Mouse (Mus musculus) MEL (cell line): Measurements from ENCODE around the gene Kctd2.

Experiments used
- CTCF ChIP-seq, 3 experiments: IDR thresholded peaks in 2 of 3; conservative IDR thresholded peaks in 1 of 3; 2 replicates each; pipeline ENCODE4 v1.5.1; 2011 to 2012; ENCODE audit warnings: low read length in 3 of 3, low read depth in 2 of 3, mild to moderate bottlenecking in 2 of 3, improper control_type of control experiment in 1 of 3, inconsistent platforms in 1 of 3, mixed read lengths in 1 of 3, moderate library complexity in 1 of 3; ENCODE audit not compliant: control insufficient read depth in 1 of 3, insufficient read depth in 1 of 3, poor library complexity in 1 of 3, severe bottlenecking in 1 of 3
- GATA1 ChIP-seq: IDR thresholded peaks from 2 replicates; pipeline ENCODE4 v1.6.1; 2011; ENCODE audit warnings: low read depth, low read length, improper control_type of control experiment
- MAFK ChIP-seq: IDR thresholded peaks from 2 replicates; pipeline ENCODE4 v1.6.1; 2011; ENCODE audit warnings: low read depth, mild to moderate bottlenecking, low read length, improper control_type of control experiment, borderline replicate concordance
- MAX ChIP-seq: IDR thresholded peaks from 2 replicates; pipeline ENCODE4 v1.6.1; 2011; ENCODE audit warnings: low read length, improper control_type of control experiment
- MEF2A ChIP-seq: IDR thresholded peaks from 2 replicates; pipeline ENCODE4 v1.6.1; 2014; ENCODE audit warnings: low read depth, mild to moderate bottlenecking, inconsistent platforms, low read length, improper control_type of control experiment; ENCODE audit not compliant: poor library complexity, insufficient replicate concordance, severe bottlenecking; ENCODE audit errors: extremely low read depth
- MYC ChIP-seq: IDR thresholded peaks from 2 replicates; pipeline ENCODE4 v1.6.1; 2011; ENCODE audit warnings: low read depth, mild to moderate bottlenecking, low read length, improper control_type of control experiment, moderate library complexity
- POLR2A ChIP-seq, 2 experiments: IDR thresholded peaks; 2 replicates each; pipeline ENCODE4 v1.6.1; 2011 to 2012; ENCODE audit warnings: low read length in 2 of 2, mild to moderate bottlenecking in 2 of 2, control low read depth in 1 of 2, improper control_type of control experiment in 1 of 2, low read depth in 1 of 2, moderate library complexity in 1 of 2; ENCODE audit not compliant: control insufficient read depth in 1 of 2, insufficient read depth in 1 of 2, poor library complexity in 1 of 2
- POLR2AphosphoS2 ChIP-seq: IDR thresholded peaks from 2 replicates; pipeline ENCODE4 v1.6.1; 2011; ENCODE audit warnings: low read length, improper control_type of control experiment
- RAD21 ChIP-seq: IDR thresholded peaks from 2 replicates; pipeline ENCODE4 v1.6.1; 2011; ENCODE audit warnings: mild to moderate bottlenecking, low read depth, low read length, improper control_type of control experiment
- ZC3H11A ChIP-seq: IDR thresholded peaks from 2 replicates; pipeline ENCODE4 v1.6.1; 2012; ENCODE audit warnings: low read depth, mild to moderate bottlenecking, inconsistent platforms, low read length, improper control_type of control experiment

GRCm38 (mm10) chr11:115419531-115420237 is at the start of gene Kctd2, which contains the start of gene Atp5h:
- TF ChIP-seq MYC: 0 out of 2 replicates have a peak, but pooled peaks have one; percentile 47
- TF ChIP-seq MEF2A: no peak
- no peak for TF ChIP-seq CTCF (IDR thresholded peaks at IDR 0.05 in 2 of 3, conservative IDR thresholded peaks at IDR 0.05 in 1 of 3; ENCODE audit: control insufficient read depth in 1 of 3, insufficient read depth in 1 of 3, low read depth in 2 of 3, low read length in 3 of 3, poor library complexity in 1 of 3, severe bottlenecking in 1 of 3)
- TF ChIP-seq POLR2A (IDR thresholded peaks at IDR 0.05; ENCODE audit: control insufficient read depth in 1 of 2, insufficient read depth in 1 of 2, low read depth in 1 of 2, low read length in 2 of 2, poor library complexity in 1 of 2): peak; percentile 96 to 98
- TF ChIP-seq GATA1: no peak
- TF ChIP-seq MAX: no peak; the same call in 1 of the 2 replicates
- TF ChIP-seq MAFK: no peak
- TF ChIP-seq POLR2AphosphoS2: peak; percentile 96
- no peak for TF ChIP-seq RAD21
- no peak for TF ChIP-seq ZC3H11A
